Mouse (Mus musculus) heart, embryonic 11.5 days (tissue): Measurements from ENCODE around the gene Olfr632. TPM values are rescaled to one million over a fixed set of nuclear protein-coding genes. Genes with fewer than 3 reads are reported as not detected.
A peak's percentile ranks its signal among the peaks of the same experiment; 100 is the strongest.

ENCODE experiments used
- ATAC-seq: fragments of 200-750 bp; cut with Nextera tagmentation; replicated peaks from 2 replicates; pipeline ENCODE4 v1.8.0; 2017; ENCODE audit warnings: moderate library complexity; ENCODE audit not compliant: insufficient number of reproducible peaks, low FRiP score, low TSS enrichment
- H3K27ac ChIP-seq: fragments of 300-500 bp; sonication (generic); 2 replicates; pipeline ENCODE4 v1.5.1; 2014; ENCODE audit warnings: mild to moderate bottlenecking, low read depth, low read length
- H3K27me3 ChIP-seq: fragments of 300-500 bp; sonication (generic); 2 replicates; pipeline ENCODE4 v1.6.1; 2014; ENCODE audit warnings: mild to moderate bottlenecking, low read length, mixed read lengths; ENCODE audit not compliant: control insufficient read depth, insufficient read depth
- H3K36me3 ChIP-seq: fragments of 300-500 bp; sonication (generic); 2 replicates; pipeline ENCODE4 v1.6.1; 2014; ENCODE audit warnings: mild to moderate bottlenecking, low read length, moderate library complexity, mixed read lengths; ENCODE audit not compliant: control insufficient read depth, insufficient read depth
- H3K4me1 ChIP-seq: fragments of 300-500 bp; sonication (generic); 2 replicates; pipeline ENCODE4 v1.6.1; 2014; ENCODE audit warnings: low read length; ENCODE audit not compliant: control insufficient read depth, insufficient read depth
- H3K4me2 ChIP-seq: fragments of 300-500 bp; sonication (generic); 2 replicates; pipeline ENCODE4 v1.6.1; 2014; ENCODE audit warnings: mild to moderate bottlenecking, moderate library complexity
- H3K4me3 ChIP-seq: fragments of 300-500 bp; sonication (generic); 2 replicates; pipeline ENCODE4 v1.5.1; 2014; ENCODE audit warnings: low read depth, low read length
- H3K9ac ChIP-seq: fragments of 300-500 bp; sonication (generic); 2 replicates; pipeline ENCODE4 v1.6.1; 2014; ENCODE audit warnings: mild to moderate bottlenecking, low read depth, low read length, moderate library complexity
- H3K9me3 ChIP-seq: fragments of 300-500 bp; sonication (generic); replicated peaks from 2 replicates; pipeline ENCODE4 v1.6.1; 2016; ENCODE audit warnings: low read length; ENCODE audit not compliant: control insufficient read depth
- WGBS: fragments of 180-500 bp; shearing (Covaris S2); extraction: QIAGEN DNeasy Blood & Tissue Kit; methylation state at CpG from one replicate; pipeline ENCODE4 v1.1.7; 2014; ENCODE audit not compliant: insufficient replicate concordance; 5-methylcytosine and 5-hydroxymethylcytosine counted together
- polyA plus RNA-seq: library from polyadenylated mRNA; unstranded; fragments of >200 nt; fragmentation: Nextera tagmentation; extraction: Ambion mirVana; gene quantifications from 2 replicates; pipeline ENCODE4 v1.2.1, GENCODE M21; 2014

Olfr632 gene
- polyA plus RNA-seq = 0.07 and 0.11 TPM in 2 replicates

DNA sequence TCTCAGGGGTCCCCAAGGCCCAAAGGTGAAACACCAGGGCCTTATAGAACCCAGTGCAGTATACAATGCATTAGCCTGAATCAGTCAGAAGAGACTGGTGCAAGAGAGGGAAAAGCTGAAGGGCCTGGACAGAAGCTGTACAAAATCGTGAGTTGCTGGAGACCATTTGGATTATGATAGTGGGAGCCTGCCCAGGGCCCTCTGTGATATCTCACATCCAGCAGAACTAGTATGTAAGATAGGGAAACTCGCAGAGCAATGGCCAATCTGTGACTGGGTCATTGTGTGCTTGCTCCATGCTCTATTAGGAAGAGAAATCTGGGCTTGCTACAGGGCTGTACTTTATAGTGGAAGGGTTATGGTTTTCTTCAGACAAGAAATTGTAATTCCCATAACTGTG, at the start of gene Olfr632:
TSS of gene Olfr632 (plus strand) at position 84 of the 400 bp plus-strand sequence.
- Histone ChIP-seq H3K36me3 (no peaks in the 10 kb centered on the region), H3K9ac (no peak within 1 kb of the TSS), H3K27me3 (no peaks in the 10 kb centered on the region), H3K4me1 (no peaks in the 10 kb centered on the region), H3K4me3 (no peak within 1 kb of the TSS), H3K9me3 (no peaks in the 10 kb centered on the region), H3K4me2 (no peak within 1 kb of the TSS), H3K27ac (no peak within 1 kb of the TSS)
- ATAC-seq = no peak
- 55% methylated on average over 2 of the region's 2 CpGs for WGBS

DNA sequence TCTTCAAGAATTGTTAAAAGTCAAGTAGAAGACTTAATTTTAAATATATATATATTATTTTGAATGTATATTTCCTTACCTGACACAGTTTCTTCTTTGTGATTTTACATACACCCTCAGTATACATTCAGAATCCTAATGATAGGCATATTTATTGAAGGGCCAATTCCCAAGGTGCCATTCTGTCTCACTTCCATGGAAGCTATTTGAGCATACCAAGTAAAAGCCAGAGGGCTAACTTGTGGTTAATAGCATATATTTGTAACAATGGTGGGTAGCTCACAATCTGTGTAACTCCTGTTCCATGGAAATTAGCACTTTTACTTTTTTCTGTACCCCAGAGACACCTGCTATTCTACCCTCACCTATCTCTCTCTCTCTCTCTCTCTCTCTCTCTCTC, 48.0 kb upstream of the Olfr632 start, which contains the start of gene Olfr66:
TSS of gene Olfr66 (minus strand) at position 101 of the 400 bp plus-strand sequence.
- Histone ChIP-seq H3K4me3 (no peak within 1 kb of the TSS), H3K36me3 (no peaks in the 10 kb centered on the region), H3K9me3 (no peaks in the 10 kb centered on the region), H3K27me3 (no peaks in the 10 kb centered on the region), H3K27ac (no peak within 1 kb of the TSS), H3K4me1 (no peaks in the 10 kb centered on the region), H3K4me2 (no peak within 1 kb of the TSS), H3K9ac (no peak within 1 kb of the TSS)
- no peak for ATAC-seq

DNA sequence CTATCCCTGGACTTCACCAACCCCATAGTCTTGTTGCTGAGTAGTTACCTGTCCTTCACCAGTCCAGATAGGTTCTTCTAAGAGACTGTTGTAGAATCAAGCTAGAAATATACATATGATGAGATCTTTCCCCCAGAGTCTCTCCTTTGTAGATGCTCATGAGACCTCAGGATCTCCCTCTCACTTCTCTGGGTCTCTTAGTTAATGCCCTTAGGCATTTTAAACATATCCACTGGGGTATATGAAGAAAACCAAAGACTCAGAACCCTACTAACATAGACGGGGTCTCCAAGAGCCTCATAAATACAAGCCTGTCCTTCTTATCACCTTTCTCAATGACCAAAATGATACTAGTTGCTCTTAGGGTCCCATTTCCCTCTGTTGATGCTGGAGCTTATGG, 39.8 kb upstream of the Olfr632 start, which contains the start of gene Olfr64:
TSS of gene Olfr64 (minus strand) at position 101 of the 400 bp plus-strand sequence.
- no peak for ATAC-seq
- H3K9me3 ChIP-seq = no peaks in the 10 kb centered on the region
- WGBS = 66% methylated on average over 1 of the region's 1 CpGs
- no peak within 1 kb of the TSS for H3K4me2 ChIP-seq
- no peaks in the 10 kb centered on the region for H3K36me3 ChIP-seq
- no peak within 1 kb of the TSS for H3K27ac ChIP-seq
- no peaks in the 10 kb centered on the region for H3K27me3 ChIP-seq
- H3K9ac ChIP-seq = no peak within 1 kb of the TSS
- H3K4me1 ChIP-seq = no peaks in the 10 kb centered on the region
- no peak within 1 kb of the TSS for H3K4me3 ChIP-seq

DNA sequence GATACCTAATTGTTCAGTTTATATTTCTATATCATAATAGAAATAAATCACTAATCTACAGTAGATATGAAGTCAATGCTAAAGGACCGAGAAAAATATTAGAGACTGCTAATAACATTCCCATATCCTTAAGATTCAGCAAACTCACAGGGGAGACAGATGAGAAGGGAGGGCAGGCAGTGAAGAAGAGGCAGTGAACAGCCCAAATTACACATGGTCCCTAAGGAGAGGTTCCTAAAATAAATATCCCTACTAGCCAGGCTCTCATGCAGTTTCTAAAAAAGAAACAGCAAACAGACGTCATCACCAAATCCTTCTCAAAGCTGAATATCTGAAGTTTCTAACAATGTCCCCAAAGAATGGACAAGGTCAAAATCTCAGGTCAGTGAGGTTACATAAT, 31.0 kb upstream of the Olfr632 start, which contains the start of gene Olfr65:
TSS of gene Olfr65 (plus strand) at position 301 of the 400 bp plus-strand sequence.
- H3K4me2 ChIP-seq = no peak within 1 kb of the TSS
- no peaks in the 10 kb centered on the region for H3K27me3 ChIP-seq
- H3K9ac ChIP-seq = no peak within 1 kb of the TSS
- 67% methylated on average over 2 of the region's 2 CpGs for WGBS
- ATAC-seq = no peak
- H3K9me3 ChIP-seq = no peaks in the 10 kb centered on the region
- H3K36me3 ChIP-seq = no peaks in the 10 kb centered on the region
- H3K4me1 ChIP-seq = no peaks in the 10 kb centered on the region
- no peak within 1 kb of the TSS for H3K4me3 ChIP-seq
- H3K27ac ChIP-seq = no peak within 1 kb of the TSS

DNA sequence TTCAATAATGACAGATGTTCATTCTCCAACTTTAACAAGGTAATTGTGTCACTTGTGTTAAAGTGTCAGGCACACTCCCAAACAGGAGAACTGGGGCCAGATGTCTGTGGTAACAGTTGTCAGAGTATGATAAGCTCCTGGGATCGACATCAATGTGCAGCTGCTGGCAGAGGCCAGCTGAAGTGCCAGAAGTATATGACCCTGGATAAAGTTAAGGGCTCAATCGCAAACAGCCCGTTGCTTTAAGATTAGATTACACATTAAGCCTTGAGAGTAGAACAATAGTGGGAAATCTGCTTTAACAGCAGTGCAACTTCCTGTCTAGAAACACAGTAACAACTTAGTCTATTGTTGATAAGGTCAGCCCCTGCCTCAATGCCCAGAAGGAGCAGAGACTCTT, 24.1 kb upstream of the Olfr632 start:
- no peak overlapping the region for H3K4me2 ChIP-seq
- WGBS = 5% methylated on average over 3 of the region's 3 CpGs

DNA sequence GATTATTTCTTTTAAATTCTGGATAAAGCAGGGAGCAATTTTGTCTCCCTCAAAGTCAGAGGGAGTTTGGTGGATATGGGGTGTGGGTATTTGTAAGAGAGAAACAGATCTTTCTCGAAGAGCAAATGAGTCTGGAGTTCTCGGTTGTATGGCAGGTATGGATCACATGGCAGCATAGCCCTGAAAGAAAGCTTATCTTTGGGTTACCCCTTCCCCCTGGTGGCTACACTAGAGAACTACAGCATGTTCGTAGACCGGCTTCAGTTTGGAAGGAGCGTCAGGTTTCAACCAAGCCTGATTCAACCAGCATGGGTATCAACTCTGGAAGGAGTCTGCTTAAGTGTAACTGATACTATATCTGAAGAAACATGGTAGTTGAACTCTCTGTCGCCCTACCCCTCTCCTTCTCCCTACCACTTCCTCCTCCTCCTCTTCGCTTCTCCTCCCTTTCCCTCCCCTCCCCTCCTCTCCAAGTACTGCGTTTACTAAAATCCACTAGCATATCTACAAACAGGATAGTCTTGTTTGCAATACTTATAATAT, 21.1 kb upstream of the Olfr632 start:
- 37% methylated on average over 8 of the region's 8 CpGs for WGBS
- ATAC-seq = no peak

More for the DNA sequence above, 24.1 kb upstream of the Olfr632 start:
- peak overlapping the region; percentile 74 for H3K27ac ChIP-seq
- H3K27me3 ChIP-seq = 0 out of 2 replicates have a peak, but pooled peaks cover 4% of the 10 kb centered on the region
- H3K9ac ChIP-seq = no peak overlapping the region
- H3K4me3 ChIP-seq = no peak overlapping the region
- H3K4me1 ChIP-seq = peaks cover 12% of the 10 kb centered on the region
- no peaks in the 10 kb centered on the region for H3K36me3 ChIP-seq
- H3K9me3 ChIP-seq = no peaks in the 10 kb centered on the region
- ATAC-seq = peak; percentile 97

DNA sequence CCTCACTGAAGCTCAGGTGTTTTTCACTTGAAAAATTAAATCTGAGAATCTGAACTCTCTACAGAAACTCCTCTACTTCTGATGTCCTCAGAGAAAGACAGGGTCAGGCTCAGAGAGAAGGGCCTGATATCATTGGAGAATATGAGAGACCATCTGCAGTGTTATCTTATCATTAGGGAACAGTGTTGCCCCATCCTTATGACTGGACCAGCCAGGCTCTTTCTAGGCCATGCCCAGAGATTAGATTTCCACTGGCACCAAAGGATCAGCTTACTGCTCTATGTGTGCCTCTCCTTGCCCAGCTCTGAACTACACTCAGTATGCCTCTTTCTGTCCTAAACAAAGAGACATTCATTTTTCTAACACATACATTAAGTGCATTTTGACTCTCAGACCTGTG, 18.8 kb upstream of the Olfr632 start:
- peak; percentile 88 for ATAC-seq
- no peak overlapping the region for H3K27ac ChIP-seq

More for the DNA sequence above, 21.1 kb upstream of the Olfr632 start:
- H3K4me3 ChIP-seq = no peak overlapping the region
- no peak overlapping the region for H3K27ac ChIP-seq
- H3K27me3 ChIP-seq = 0 out of 2 replicates have a peak, but pooled peaks cover 4% of the 10 kb centered on the region
- no peaks in the 10 kb centered on the region for H3K36me3 ChIP-seq
- no peaks in the 10 kb centered on the region for H3K9me3 ChIP-seq
- peaks cover 12% of the 10 kb centered on the region for H3K4me1 ChIP-seq
- H3K4me2 ChIP-seq = no peak overlapping the region
- no peak overlapping the region for H3K9ac ChIP-seq

DNA sequence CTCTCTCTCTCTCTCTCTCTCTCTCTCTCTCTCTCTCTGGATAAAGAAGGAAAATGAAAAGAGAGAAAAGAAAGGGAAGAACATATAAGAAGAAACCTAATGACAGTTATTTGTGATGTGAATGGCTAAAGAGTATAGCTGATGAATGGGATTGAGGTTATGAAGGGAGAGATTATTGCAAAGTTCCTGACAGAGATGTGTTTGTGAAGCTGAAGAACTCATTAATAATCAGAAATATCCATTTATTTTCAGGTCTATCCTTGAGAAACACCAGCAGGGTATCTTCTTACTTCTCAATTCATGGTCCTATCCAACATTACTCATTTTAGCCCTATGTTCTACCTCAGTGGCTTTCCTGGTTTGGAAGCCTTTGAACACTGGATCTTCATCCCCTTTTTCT, 5.6 kb upstream of the Olfr632 start, which contains the start of gene Olfr631:
TSS of gene Olfr631 (plus strand) at position 301 of the 400 bp plus-strand sequence.
- Histone ChIP-seq H3K4me3 (no peak within 1 kb of the TSS), H3K27me3 (no peaks in the 10 kb centered on the region), H3K9me3 (no peaks in the 10 kb centered on the region), H3K4me1 (no peaks in the 10 kb centered on the region), H3K4me2 (no peak within 1 kb of the TSS), H3K27ac (no peak within 1 kb of the TSS), H3K9ac (no peak within 1 kb of the TSS), H3K36me3 (no peaks in the 10 kb centered on the region)
- ATAC-seq = no peak

More for the DNA sequence above, 18.8 kb upstream of the Olfr632 start:
- Histone ChIP-seq H3K27me3 (0 out of 2 replicates have a peak, but pooled peaks cover 4% of the 10 kb centered on the region), H3K4me2 (no peak overlapping the region), H3K36me3 (no peaks in the 10 kb centered on the region), H3K9ac (no peak overlapping the region), H3K4me3 (no peak overlapping the region), H3K4me1 (peaks cover 5% of the 10 kb centered on the region), H3K9me3 (no peaks in the 10 kb centered on the region)

DNA sequence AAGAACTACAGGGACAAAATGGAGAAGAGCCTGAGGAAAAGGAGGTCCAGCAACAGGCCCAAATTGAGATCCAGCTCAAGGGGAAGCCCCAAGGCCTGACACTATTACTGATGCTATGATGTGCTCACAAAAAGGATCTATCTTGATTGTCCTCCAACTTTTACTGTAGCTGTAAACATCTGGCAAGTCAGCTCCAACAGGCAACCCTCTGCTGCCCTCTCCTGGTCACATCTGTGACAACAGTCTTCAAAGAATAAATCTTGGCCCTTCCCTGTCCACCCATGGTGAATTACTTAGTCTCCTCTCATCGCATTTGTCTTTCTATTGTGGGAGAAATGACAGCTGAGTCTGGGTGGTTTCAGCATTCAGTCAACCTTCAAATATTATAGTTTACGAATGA, 8.6 kb downstream of the Olfr632 start:
- ATAC-seq = no peak
- Histone ChIP-seq H3K4me1 (no peaks in the 10 kb centered on the region), H3K27ac (no peak overlapping the region), H3K4me2 (no peak overlapping the region), H3K27me3 (no peaks in the 10 kb centered on the region), H3K4me3 (no peak overlapping the region), H3K9ac (no peak overlapping the region), H3K36me3 (no peaks in the 10 kb centered on the region), H3K9me3 (no peaks in the 10 kb centered on the region)
- WGBS = 26% methylated on average over 2 of the region's 2 CpGs
